Mouse (Mus musculus): ENCODE results near the gene Hist1h3b.

DNA sequence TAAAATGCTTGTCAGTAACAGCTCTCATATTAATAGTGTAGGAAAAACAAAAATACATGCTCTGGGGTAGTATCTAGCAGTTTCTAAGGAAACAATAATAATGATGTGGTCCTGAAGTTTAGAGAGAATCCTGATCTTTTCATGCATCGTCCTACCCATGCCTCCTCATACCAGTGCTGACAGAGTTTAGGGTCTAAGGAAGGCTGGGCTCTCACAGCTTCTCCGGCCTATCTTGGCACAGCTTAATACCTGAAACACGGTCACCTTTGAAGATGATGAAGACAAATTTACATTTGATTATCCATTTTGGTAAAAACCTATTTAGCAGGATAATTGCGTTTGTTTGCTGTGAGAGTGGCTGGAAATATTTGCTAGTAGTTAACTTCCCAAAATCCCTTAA is 8.1 kb upstream of the Hist1h3b start:
- TF ChIP-seq CTCF (IDR thresholded peaks at IDR 0.05) (no peak), EP300 (IDR thresholded peaks at IDR 0.05) (no peak)

All from lung, postnatal 0 days (tissue).